ENCODE assay signal across 26 mouse cellular contexts in genomic region chr6:114829660-114830438, GRCm38 (mm10).
DNase-seq lines count a peak whose midpoint lies in the region; ATAC-seq and TF ChIP-seq lines count a peak whose summit lies in the region.
"Had no signal": no experiment of that assay in that cellular context is flagged by ENCODE, and none has a peak within 500 bp of the region (broad histone marks: within the 10 kb centered on the region; RNA-seq: fewer than 3 reads in every experiment).

No protein-coding gene starts in this region.

- no peaks in the 10 kb centered on the region for H3K79me2 ChIP-seq in liver, adult 2 months (ENCODE audit: control insufficient read depth, insufficient read depth, low read length)

- no peak for TF ChIP-seq POLR2A in liver, adult 2 months (IDR thresholded peaks at IDR 0.05; ENCODE audit: extremely low read depth, insufficient read depth, low read length)

- ATAC-seq in midbrain, embryonic 15.5 days (replicated peaks), result no peak
- no peak for ATAC-seq in cerebellum, adult (ENCODE audit: insufficient number of reproducible peaks, low FRiP score, low TSS enrichment)
- ATAC-seq: forebrain, embryonic 14.5 days; forebrain, embryonic 16.5 days; Patski had no signal

- no peak overlapping the region for H3K27ac ChIP-seq in liver, adult 2 months (replicated peaks; ENCODE audit: insufficient read depth, low read depth, low read length)
- H3K27ac ChIP-seq in midbrain, embryonic 15.5 days, result no peak overlapping the region
- H3K27ac ChIP-seq: embryonic facial prominence, embryonic 13.5 days; embryonic facial prominence, embryonic 15.5 days; forebrain, embryonic 10.5 days; forebrain, embryonic 12.5 days had no signal

- no peak for TF ChIP-seq CTCF in liver, adult 2 months (IDR thresholded peaks at IDR 0.05; ENCODE audit: low read depth, low read length)

- no peaks in the 10 kb centered on the region for H3K36me3 ChIP-seq in liver, adult 2 months (ENCODE audit: control insufficient read depth, insufficient read depth, low read length)
- no peaks in the 10 kb centered on the region for H3K36me3 ChIP-seq in midbrain, embryonic 15.5 days (replicated peaks)
- H3K36me3 ChIP-seq: embryonic facial prominence, embryonic 13.5 days; embryonic facial prominence, embryonic 15.5 days; forebrain, embryonic 10.5 days; forebrain, embryonic 12.5 days had no signal

- H3K4me3 ChIP-seq in liver, adult 2 months (ENCODE audit: insufficient read depth, low read depth, low read length), result no peak overlapping the region
- H3K4me3 ChIP-seq in midbrain, embryonic 15.5 days, result no peak overlapping the region
- H3K4me3 ChIP-seq: embryonic facial prominence, embryonic 13.5 days; embryonic facial prominence, embryonic 15.5 days; forebrain, embryonic 10.5 days; forebrain, embryonic 12.5 days had no signal

- H3K9me3 ChIP-seq in midbrain, embryonic 15.5 days, result no peaks in the 10 kb centered on the region
- H3K9me3 ChIP-seq: embryonic facial prominence, embryonic 13.5 days; embryonic facial prominence, embryonic 15.5 days; forebrain, embryonic 10.5 days; forebrain, embryonic 12.5 days; G1E had no signal

- no peak overlapping the region for H3K9ac ChIP-seq in liver, adult 2 months (ENCODE audit: low read depth, low read length)
- H3K9ac ChIP-seq in midbrain, embryonic 15.5 days, result no peak overlapping the region
- H3K9ac ChIP-seq: embryonic facial prominence, embryonic 13.5 days; embryonic facial prominence, embryonic 15.5 days; forebrain, embryonic 12.5 days had no signal

- no peak overlapping the region for H3K4me2 ChIP-seq in midbrain, embryonic 15.5 days
- H3K4me2 ChIP-seq: embryonic facial prominence, embryonic 13.5 days; embryonic facial prominence, embryonic 15.5 days; forebrain, embryonic 12.5 days had no signal

- DNase-seq in liver, adult 2 months (ENCODE audit: extremely low read depth, low read depth, low spot score), result peak; percentile 20
- DNase-seq in liver, result no peak
- peak; percentile 8 for DNase-seq in ES-CJ7 (ENCODE audit: low read depth, low spot score)
- peak; percentile 28 for DNase-seq in ZHBTc4 (ENCODE audit: low read depth, low spot score)
- DNase-seq in fat pad, adult 2 months (ENCODE audit: extremely low read depth, low read depth, low spot score), result peak; percentile 74
- no peak for DNase-seq in lung, adult 18-20 months
- DNase-seq: adrenal gland, adult 2 months; adrenal gland, postnatal 10 days; adrenal gland, postnatal 25 days; cerebellum, adult 11 months; cerebellum, adult 18-20 months; cerebellum, adult 8-10 months; cerebellum, adult 9-11 months; cerebellum, postnatal 14 days; cerebellum, postnatal 36 days; embryo, embryonic 11 days had no signal

- H3K27me3 ChIP-seq in liver, adult 2 months (ENCODE audit: control insufficient read depth, insufficient read depth, low read length), result no peaks in the 10 kb centered on the region
- H3K27me3 ChIP-seq in midbrain, embryonic 15.5 days (replicated peaks), result no peaks in the 10 kb centered on the region
- H3K27me3 ChIP-seq: embryonic facial prominence, embryonic 13.5 days; embryonic facial prominence, embryonic 15.5 days; forebrain, embryonic 12.5 days; Patski had no signal

- peaks cover 9% of the 10 kb centered on the region; the same call in 1 of the 2 replicates for H3K4me1 ChIP-seq in liver, adult 2 months (ENCODE audit: control insufficient read depth, insufficient read depth, low read length)
- no peaks in the 10 kb centered on the region for H3K4me1 ChIP-seq in midbrain, embryonic 15.5 days

- 73% methylated on average over 9 of the region's 9 CpGs for WGBS in liver, adult 2 months
- WGBS in midbrain, embryonic 15.5 days, result 91% methylated on average over 9 of the region's 9 CpGs

Comparison
In these comparisons a context has a peak if more than half of its experiments do, and no peak if none do; other contexts are left out.
1. DNase-seq: peak in liver, adult 2 months (single experiment), ES-CJ7 (single experiment), ZHBTc4 (single experiment) and fat pad, adult 2 months (single experiment); none in liver (single experiment) and lung, adult 18-20 months (0 of 2).